Mouse (Mus musculus) neural tube, embryonic 11.5 days (tissue): ENCODE data around the gene Hfe2. TPM values are rescaled to one million over a fixed set of nuclear protein-coding genes. Genes with fewer than 3 reads are reported as not detected.

ENCODE experiments used
- ATAC-seq: fragments of 200-750 bp; cut with Nextera tagmentation; 2 replicates; pipeline ENCODE4 v1.8.0; 2017; ENCODE audit warnings: moderate number of reproducible peaks, mild to moderate bottlenecking, moderate TSS enrichment, moderate library complexity; ENCODE audit not compliant: insufficient read depth, low FRiP score, low TSS enrichment
- DNase-seq: peaks from one replicate; pipeline ENCODE4 v3.0.0-alpha.2; 2015; ENCODE audit warnings: low spot score
- H3K27ac ChIP-seq: fragments of 300-500 bp; sonication (generic); 2 replicates; pipeline ENCODE4 v1.5.1; 2014; ENCODE audit warnings: low read depth, mild to moderate bottlenecking, low read length
- H3K27me3 ChIP-seq: fragments of 300-500 bp; sonication (generic); 2 replicates; pipeline ENCODE4 v1.6.1; 2014; ENCODE audit warnings: mild to moderate bottlenecking, low read length, mixed read lengths; ENCODE audit not compliant: control insufficient read depth, insufficient read depth
- H3K36me3 ChIP-seq: fragments of 300-500 bp; sonication (generic); 2 replicates; pipeline ENCODE4 v1.6.1; 2014; ENCODE audit warnings: mild to moderate bottlenecking, low read length, moderate library complexity, mixed read lengths; ENCODE audit not compliant: control insufficient read depth, insufficient read depth
- H3K4me1 ChIP-seq: fragments of 300-500 bp; sonication (generic); 2 replicates; pipeline ENCODE4 v1.6.1; 2014; ENCODE audit warnings: low read length, mixed read lengths; ENCODE audit not compliant: control insufficient read depth, insufficient read depth
- H3K4me2 ChIP-seq: fragments of 300-500 bp; sonication (generic); 2 replicates; pipeline ENCODE4 v1.6.1; 2014; ENCODE audit warnings: low read depth, mild to moderate bottlenecking, moderate library complexity
- H3K4me3 ChIP-seq: fragments of 300-500 bp; sonication (generic); 2 replicates; pipeline ENCODE4 v1.5.1; 2014; ENCODE audit warnings: low read depth, low read length
- H3K9ac ChIP-seq: fragments of 300-500 bp; sonication (generic); 2 replicates; pipeline ENCODE4 v1.6.1; 2014; ENCODE audit warnings: mild to moderate bottlenecking, low read length
- H3K9me3 ChIP-seq: fragments of 300-500 bp; sonication (generic); 2 replicates; pipeline ENCODE4 v1.6.1; 2016; ENCODE audit warnings: low read length; ENCODE audit not compliant: control insufficient read depth
- WGBS: fragments of 180-500 bp; shearing (Covaris S2); extraction: QIAGEN DNeasy Blood & Tissue Kit; methylation state at CpG from one replicate; pipeline ENCODE4 v1.1.7; 2014; 5-methylcytosine and 5-hydroxymethylcytosine counted together
- polyA plus RNA-seq: library from polyadenylated mRNA; unstranded; fragments of >200 nt; fragmentation: Nextera tagmentation; extraction: Ambion mirVana; gene quantifications from 2 replicates; pipeline ENCODE4 v1.2.1, GENCODE M21; 2014

The Hfe2 gene
- polyA plus RNA-seq, 1 experiment from 2014 or later: 3.6 TPM

- ATAC-seq (peak; percentile 78), DNase-seq (peak; percentile 89)
- H3K4me3 ChIP-seq: peak overlapping the region; percentile 67
- H3K9ac ChIP-seq: peak overlapping the region; percentile 62
- H3K27me3 ChIP-seq: no peaks in the 10 kb centered on the region
- no peaks in the 10 kb centered on the region for H3K9me3 ChIP-seq
- peak overlapping the region; percentile 75; the same call in 1 of the 2 replicates for H3K27ac ChIP-seq
- WGBS: under 1% methylated on average over 17 of the region's 17 CpGs
- no peaks in the 10 kb centered on the region for H3K36me3 ChIP-seq
- peak overlapping the region; percentile 65 for H3K4me2 ChIP-seq
- H3K4me1 ChIP-seq: no peaks in the 10 kb centered on the region
These were observed 24.7 kb upstream of the Hfe2 start for GRCm38 (mm10) chr3:96500289-96500621.

- Histone ChIP-seq H3K4me1 (no peaks in the 10 kb centered on the region), H3K36me3 (no peaks in the 10 kb centered on the region), H3K9me3 (no peaks in the 10 kb centered on the region), H3K27me3 (no peaks in the 10 kb centered on the region), H3K4me3 (peak overlapping the region; percentile 67), H3K9ac (peak overlapping the region; percentile 62), H3K27ac (peak overlapping the region; percentile 75), H3K4me2 (peak overlapping the region; percentile 65)
- peak; percentile 83 for DNase-seq
- peak; percentile 72 for ATAC-seq
- under 1% methylated on average over 19 of the region's 19 CpGs for WGBS
These were observed 24.2 kb upstream of the Hfe2 start for GRCm38 (mm10) chr3:96500691-96501265.

GRCm38 (mm10) chr3:96501391-96502115 lies 23.4 kb upstream of the Hfe2 start:
- WGBS: under 1% methylated on average over 32 of the region's 32 CpGs
- Histone ChIP-seq H3K9me3 (no peaks in the 10 kb centered on the region), H3K36me3 (no peaks in the 10 kb centered on the region), H3K27ac (no peak overlapping the region), H3K4me2 (peak overlapping the region; percentile 94), H3K9ac (peak overlapping the region; percentile 53; the same call in 1 of the 2 replicates), H3K4me3 (peak overlapping the region; percentile 67), H3K27me3 (no peaks in the 10 kb centered on the region), H3K4me1 (no peaks in the 10 kb centered on the region)
- DNase-seq (peak; percentile 90), ATAC-seq (peak; percentile 58; the same call in 1 of the 2 replicates)

- ATAC-seq (no peak), DNase-seq (no peak)
- Histone ChIP-seq H3K4me3 (peak overlapping the region; percentile 67), H3K9ac (peak overlapping the region; percentile 53), H3K27me3 (no peaks in the 10 kb centered on the region), H3K27ac (no peak overlapping the region), H3K4me1 (no peaks in the 10 kb centered on the region), H3K4me2 (peak overlapping the region; percentile 94), H3K36me3 (no peaks in the 10 kb centered on the region), H3K9me3 (no peaks in the 10 kb centered on the region)
- WGBS: under 1% methylated on average over 19 of the region's 19 CpGs
These were observed 22.5 kb upstream of the Hfe2 start for GRCm38 (mm10) chr3:96502181-96503082.

GRCm38 (mm10) chr3:96503083-96503450 lies 21.9 kb upstream of the Hfe2 start:
- no peak overlapping the region for H3K27ac ChIP-seq
- H3K9ac ChIP-seq: peak overlapping the region; percentile 53; the same call in 1 of the 2 replicates

GRCm38 (mm10) chr3:96503946-96504345 lies 21.0 kb upstream of the Hfe2 start:
- Histone ChIP-seq H3K4me3 (no peak overlapping the region), H3K4me1 (no peaks in the 10 kb centered on the region), H3K9ac (no peak overlapping the region), H3K27ac (no peak overlapping the region), H3K4me2 (no peak overlapping the region), H3K36me3 (no peaks in the 10 kb centered on the region), H3K27me3 (no peaks in the 10 kb centered on the region), H3K9me3 (no peaks in the 10 kb centered on the region)
- WGBS: 82% methylated on average over 4 of the region's 4 CpGs
- DNase-seq (no peak), ATAC-seq (no peak)

More at GRCm38 (mm10) chr3:96503083-96503450, 21.9 kb upstream of the Hfe2 start:
- no peaks in the 10 kb centered on the region for H3K27me3 ChIP-seq
- no peak for ATAC-seq
- DNase-seq: peak; percentile 87
- no peaks in the 10 kb centered on the region for H3K4me1 ChIP-seq
- no peaks in the 10 kb centered on the region for H3K9me3 ChIP-seq
- no peaks in the 10 kb centered on the region for H3K36me3 ChIP-seq
- H3K4me3 ChIP-seq: peak overlapping the region; percentile 67
- H3K4me2 ChIP-seq: peak overlapping the region; percentile 94
- under 1% methylated on average over 7 of the region's 7 CpGs for WGBS

GRCm38 (mm10) chr3:96504931-96505330 lies 20.0 kb upstream of the Hfe2 start:
- ATAC-seq: no peak

GRCm38 (mm10) chr3:96506396-96507047 lies 18.4 kb upstream of the Hfe2 start:
- ATAC-seq (no peak), DNase-seq (no peak)
- no peaks in the 10 kb centered on the region for H3K36me3 ChIP-seq
- WGBS: 87% methylated on average over 9 of the region's 9 CpGs
- no peaks in the 10 kb centered on the region for H3K9me3 ChIP-seq
- H3K9ac ChIP-seq: no peak overlapping the region
- H3K27me3 ChIP-seq: no peaks in the 10 kb centered on the region
- no peaks in the 10 kb centered on the region for H3K4me1 ChIP-seq
- no peak overlapping the region for H3K4me3 ChIP-seq
- H3K27ac ChIP-seq: no peak overlapping the region
- H3K4me2 ChIP-seq: no peak overlapping the region

More at GRCm38 (mm10) chr3:96504931-96505330, 20.0 kb upstream of the Hfe2 start:
- Histone ChIP-seq H3K9ac (no peak overlapping the region), H3K4me1 (no peaks in the 10 kb centered on the region), H3K9me3 (no peaks in the 10 kb centered on the region), H3K27me3 (no peaks in the 10 kb centered on the region), H3K4me3 (no peak overlapping the region), H3K36me3 (no peaks in the 10 kb centered on the region), H3K27ac (no peak overlapping the region), H3K4me2 (no peak overlapping the region)
- WGBS: 90% methylated on average over 6 of the region's 6 CpGs
- no peak for DNase-seq
